Mouse (Mus musculus) brain, embryonic 14.5 days (tissue): ENCODE measurements around the gene Tmco1.

Experiments used
- CTCF ChIP-seq: fragments of 200-500 bp; IDR thresholded peaks from 2 replicates; pipeline ENCODE4 v1.5.1; 2012; ENCODE audit warnings: inconsistent platforms, mild to moderate bottlenecking, moderate library complexity, borderline replicate concordance; ENCODE audit not compliant: insufficient read depth, insufficient read length; ENCODE audit errors: extremely low read depth
- POLR2A ChIP-seq: fragments of 200-500 bp; IDR thresholded peaks from 2 replicates; pipeline ENCODE4 v1.6.1; 2012; ENCODE audit warnings: mild to moderate bottlenecking, inconsistent platforms, borderline replicate concordance; ENCODE audit not compliant: poor library complexity, insufficient read depth, insufficient read length, severe bottlenecking; ENCODE audit errors: extremely low read depth

DNA sequence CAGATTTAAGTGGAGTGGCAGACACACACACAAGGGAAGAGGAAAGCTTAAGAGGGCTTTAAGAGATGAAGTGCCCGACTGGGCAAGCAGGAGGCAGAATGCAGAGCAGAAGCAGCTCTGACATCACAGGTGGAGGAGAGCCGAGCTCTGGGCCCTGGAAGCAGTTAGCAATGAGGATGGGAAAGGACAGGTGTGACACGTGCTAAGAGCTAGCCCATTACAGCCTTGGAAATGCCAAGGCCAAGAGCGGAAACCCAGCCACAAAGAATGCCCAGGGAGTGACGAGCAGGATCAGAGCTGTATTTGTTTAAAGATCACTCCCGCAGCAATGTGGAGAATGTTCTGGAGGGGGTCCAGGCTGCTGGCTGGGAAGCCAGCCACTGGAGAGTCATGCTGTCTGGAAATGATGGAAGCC is 38.3 kb upstream of the Tmco1 start:
- TF ChIP-seq CTCF, result no peak
- no peak for TF ChIP-seq POLR2A
